Mouse (Mus musculus) lung, adult 2 months (tissue): ENCODE results near the gene Cox7a2. TPM values are rescaled to one million over a fixed set of nuclear protein-coding genes. Genes with fewer than 3 reads are reported as not detected.

Experiments
- DNase-seq: peaks from one replicate; pipeline ENCODE4 v3.0.0; 2022
- H3K4me1 ChIP-seq: fragments of 200-500 bp; 2 replicates; pipeline ENCODE4 v1.6.1; 2011; ENCODE audit warnings: low read length; ENCODE audit not compliant: control insufficient read depth, insufficient read depth
- H3K4me3 ChIP-seq: fragments of 200-500 bp; replicated peaks from 2 replicates; pipeline ENCODE3; 2011; ENCODE audit warnings: low read depth, mild to moderate bottlenecking, control low read depth, low read length; ENCODE audit errors: extremely low read depth
- CTCF ChIP-seq: fragments of 200-500 bp; IDR thresholded peaks from 2 replicates; pipeline ENCODE4 v1.5.1; 2011; ENCODE audit warnings: mild to moderate bottlenecking, low read length, control low read depth; ENCODE audit not compliant: insufficient read depth
- POLR2A ChIP-seq: fragments of 200-500 bp; IDR thresholded peaks from 2 replicates; pipeline ENCODE4 v1.6.1; 2011; ENCODE audit warnings: low read depth, mild to moderate bottlenecking, control low read depth, low read length, borderline replicate concordance; ENCODE audit errors: extremely low read depth
- WGBS: fragments of 180-500 bp; shearing (Covaris S2); methylation state at CpG from one replicate; pipeline ENCODE4 v1.1.7; 2018; 5-methylcytosine and 5-hydroxymethylcytosine counted together
- polyA plus RNA-seq: library from polyadenylated mRNA; depleted of rRNA; stranded (reverse); fragments of >200 nt; gene quantifications from 2 replicates; pipeline ENCODE4 v1.2.3, GENCODE M21; 2012

Cox7a2 gene
- polyA plus RNA-seq, 1 experiment = 102 TPM

- no peak overlapping the region for H3K4me3 ChIP-seq
- TF ChIP-seq CTCF = no peak
- TF ChIP-seq POLR2A = no peak
Observed at GRCm38 (mm10) chr9:79785794-79786085, 26.1 kb upstream of the Cox7a2 start.

GRCm38 (mm10) chr9:79784934-79785793 lies 25.5 kb upstream of the Cox7a2 start:
- no peak for TF ChIP-seq CTCF
- TF ChIP-seq POLR2A = no peak
- Histone ChIP-seq H3K4me1 (peaks cover 16% of the 10 kb centered on the region), H3K4me3 (no peak overlapping the region)
- 70% methylated on average over 2 of the region's 2 CpGs for WGBS
- DNase-seq = no peak

More at GRCm38 (mm10) chr9:79785794-79786085, 26.1 kb upstream of the Cox7a2 start:
- H3K4me1 ChIP-seq = peaks cover 16% of the 10 kb centered on the region
- WGBS = 46% methylated on average over 2 of the region's 2 CpGs
- no peak for DNase-seq

DNA sequence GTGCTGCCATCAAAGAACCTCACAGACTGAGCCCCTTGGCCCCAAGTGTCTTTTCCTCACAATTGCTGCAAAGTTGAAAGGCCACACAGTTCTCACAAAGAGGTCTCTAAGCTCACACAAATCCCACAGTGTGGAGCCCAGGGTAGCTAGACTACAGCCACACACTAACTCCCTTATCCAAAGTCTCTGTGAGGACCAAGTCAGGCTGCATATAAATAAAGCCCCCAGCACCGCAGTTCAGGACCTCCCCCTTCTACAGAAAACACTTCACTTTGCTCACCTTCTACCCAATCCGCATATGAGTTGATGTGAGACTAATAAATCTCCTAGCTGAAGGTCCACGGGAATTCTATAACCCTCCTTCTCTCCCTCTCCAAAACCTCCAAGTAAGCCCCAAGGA lies 24.8 kb upstream of the Cox7a2 start:
- Histone ChIP-seq H3K4me3 (no peak overlapping the region), H3K4me1 (peaks cover 13% of the 10 kb centered on the region)
- DNase-seq = no peak
- 66% methylated on average over 3 of the region's 3 CpGs for WGBS
- no peak for TF ChIP-seq CTCF
- no peak for TF ChIP-seq POLR2A

DNA sequence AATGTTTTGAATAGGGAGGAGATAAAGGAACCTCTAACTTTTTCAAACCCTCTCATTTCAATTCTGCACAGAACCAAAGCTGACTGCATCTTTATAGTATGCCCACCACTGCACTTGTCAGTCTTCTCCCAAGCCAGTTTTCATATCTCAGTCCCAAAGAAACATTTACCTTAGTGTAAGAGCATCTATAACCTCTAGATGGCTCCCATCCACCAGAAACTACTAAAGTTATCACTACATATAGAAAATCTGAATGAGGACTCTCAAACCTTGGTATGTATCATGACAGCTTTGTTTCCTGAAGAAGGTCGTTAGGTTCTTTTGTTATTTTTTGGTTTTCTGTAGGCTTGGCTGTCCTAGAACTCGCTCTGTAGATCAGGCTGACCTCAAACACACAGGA lies 19.7 kb upstream of the Cox7a2 start:
- DNase-seq = no peak
- 58% methylated on average over 2 of the region's 2 CpGs for WGBS
- Histone ChIP-seq H3K4me1 (peaks cover 5% of the 10 kb centered on the region), H3K4me3 (no peak overlapping the region)
- TF ChIP-seq POLR2A = no peak
- TF ChIP-seq CTCF = no peak

- no peak for DNase-seq
- Histone ChIP-seq H3K4me3 (no peak overlapping the region), H3K4me1 (peaks cover 2% of the 10 kb centered on the region; the same call in 1 of the 2 replicates)
- 81% methylated on average over 5 of the region's 5 CpGs for WGBS
- TF ChIP-seq POLR2A (no peak), CTCF (no peak)
Observed at GRCm38 (mm10) chr9:79766991-79767545, 7.4 kb upstream of the Cox7a2 start.

DNA sequence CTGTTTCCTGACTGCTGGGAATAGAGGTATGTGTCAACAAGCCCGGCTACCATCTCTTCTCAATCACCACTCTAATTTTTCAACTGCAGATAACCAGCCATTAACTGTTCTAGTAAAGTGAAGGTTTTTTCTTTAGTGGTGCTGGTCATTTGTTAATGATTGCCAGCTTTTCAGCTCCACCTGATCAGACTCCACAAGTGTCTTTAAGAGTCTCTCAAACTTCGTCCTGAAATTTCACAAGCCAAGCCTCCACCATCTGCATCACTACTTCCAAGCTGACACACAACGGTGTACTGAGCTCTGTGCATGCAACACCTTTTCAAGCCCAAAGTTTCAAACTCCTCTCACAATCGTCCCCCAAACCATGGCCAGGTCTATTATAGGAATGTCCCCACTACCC lies 5.7 kb upstream of the Cox7a2 start:
- H3K4me3 ChIP-seq = no peak overlapping the region
- H3K4me1 ChIP-seq = peaks cover 2% of the 10 kb centered on the region; the same call in 1 of the 2 replicates
- TF ChIP-seq CTCF (no peak), POLR2A (no peak)
- no peak for DNase-seq
- 68% methylated on average over 4 of the region's 4 CpGs for WGBS

DNA sequence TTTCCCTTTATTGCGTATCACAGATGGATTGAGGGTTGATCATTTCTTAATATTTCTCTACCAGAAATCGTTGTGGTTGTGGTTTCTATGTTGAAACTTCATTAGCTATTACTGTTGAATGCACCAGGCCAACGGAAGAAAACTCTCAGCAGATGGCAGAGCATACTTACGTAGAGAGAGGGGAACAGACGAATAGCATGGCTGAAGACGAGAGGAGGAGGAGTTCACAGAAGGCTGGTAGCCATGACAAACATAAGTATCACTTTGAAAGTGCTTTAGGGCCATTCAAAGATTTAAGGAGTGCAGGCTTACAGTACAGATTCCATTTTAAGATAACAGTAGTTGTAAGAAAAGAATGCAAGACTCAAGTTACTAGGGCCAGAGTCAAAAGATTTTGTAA lies 2.8 kb upstream of the Cox7a2 start:
- no peak overlapping the region for H3K4me3 ChIP-seq
- DNase-seq = no peak
- WGBS = 61% methylated on average over 6 of the region's 6 CpGs
- H3K4me1 ChIP-seq = peaks cover 4% of the 10 kb centered on the region; the same call in 1 of the 2 replicates
- TF ChIP-seq POLR2A (no peak), CTCF (no peak)

- 3% methylated on average over 14 of the region's 14 CpGs for WGBS
- peak overlapping the region; percentile 82 for H3K4me3 ChIP-seq
- DNase-seq = peak; percentile 24
- TF ChIP-seq POLR2A (no peak), CTCF (no peak)
- peaks cover 2% of the 10 kb centered on the region; the same call in 1 of the 2 replicates for H3K4me1 ChIP-seq
Observed at GRCm38 (mm10) chr9:79760076-79760475, 398 bp upstream of the Cox7a2 start.

DNA sequence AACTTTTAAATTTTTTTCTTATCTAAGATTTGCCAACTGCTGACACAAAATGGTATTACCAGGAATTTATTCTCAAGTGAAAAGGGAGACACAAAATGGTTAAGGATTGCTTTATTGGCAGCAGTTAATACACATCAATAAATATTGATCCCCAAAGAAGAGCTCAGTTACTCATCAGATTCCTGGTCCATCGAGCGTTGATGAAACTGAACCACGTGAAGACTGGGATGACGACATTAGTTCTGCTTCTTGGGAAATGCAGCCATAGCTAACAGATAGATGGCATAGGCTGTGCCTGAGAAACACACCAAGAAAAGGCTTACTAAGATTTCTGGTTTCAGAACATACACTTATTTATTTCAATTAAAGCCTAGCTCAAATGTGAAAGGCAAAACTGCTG lies 4.4 kb downstream of the Cox7a2 start:
- no peak for DNase-seq
- TF ChIP-seq CTCF = no peak
- no peak for TF ChIP-seq POLR2A
- WGBS = 91% methylated on average over 4 of the region's 4 CpGs
- Histone ChIP-seq H3K4me3 (no peak overlapping the region), H3K4me1 (peaks cover 2% of the 10 kb centered on the region; the same call in 1 of the 2 replicates)

DNA sequence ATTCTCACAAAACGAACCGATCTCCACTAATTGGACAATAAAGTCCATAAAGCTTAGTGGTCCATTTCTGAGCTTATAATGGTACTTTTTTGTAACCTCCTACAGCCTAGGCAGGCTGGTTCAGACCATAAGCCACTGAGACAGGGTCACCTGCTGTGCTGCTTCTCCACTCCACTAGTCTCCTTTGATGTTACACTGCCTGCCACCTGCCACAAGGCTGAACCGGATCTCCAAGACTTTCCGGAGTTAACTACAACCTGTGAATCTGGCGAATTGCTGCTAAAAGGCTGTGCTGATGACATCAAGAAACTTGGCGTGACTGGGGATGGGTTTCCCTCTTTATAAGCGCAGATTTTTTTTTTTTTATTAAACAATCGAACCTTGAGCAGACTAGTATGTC lies 7.8 kb downstream of the Cox7a2 start:
- 83% methylated on average over 8 of the region's 8 CpGs for WGBS
- DNase-seq = no peak
- Histone ChIP-seq H3K4me1 (no peaks in the 10 kb centered on the region), H3K4me3 (no peak overlapping the region)
- TF ChIP-seq CTCF (no peak), POLR2A (no peak)
